Mouse (Mus musculus) liver, embryonic 14.5 days (tissue): ENCODE measurements around the gene Dnajc4.

Source experiments
- CTCF ChIP-seq: IDR thresholded peaks from 2 replicates; pipeline ENCODE4 v1.5.1; 2016; ENCODE audit warnings: antibody characterized with exemption, low read depth, control low read depth
- EP300 ChIP-seq: IDR thresholded peaks from 2 replicates; pipeline ENCODE4 v1.6.1; 2016; ENCODE audit warnings: antibody characterized with exemption, low read depth

GRCm38 (mm10) chr19:6943709-6944108, 48.7 kb downstream of the Dnajc4 start:
- no peak for TF ChIP-seq CTCF
- TF ChIP-seq EP300 = no peak
